Comparison of ENCODE assay signal across 18 mouse cellular contexts in genomic region chr5:29951381-29952350, GRCm38 (mm10).
DNase-seq lines count a peak whose midpoint lies in the region; ATAC-seq and TF ChIP-seq lines count a peak whose summit lies in the region.
"Had no signal": no experiment of that assay in that cellular context is flagged by ENCODE, and none has a peak within 500 bp of the region (broad histone marks: within the 10 kb centered on the region; RNA-seq: fewer than 3 reads in every experiment).

No protein-coding gene starts in this region.

- no peak for TF ChIP-seq CTCF in kidney, postnatal 0 days (IDR thresholded peaks at IDR 0.05; ENCODE audit: low read depth)
- TF ChIP-seq CTCF in MEL (IDR thresholded peaks at IDR 0.05 in 2 of 3, conservative IDR thresholded peaks at IDR 0.05 in 1 of 3; ENCODE audit: control insufficient read depth in 1 of 3, insufficient read depth in 1 of 3, low read depth in 2 of 3, low read length in 3 of 3, poor library complexity in 1 of 3, severe bottlenecking in 1 of 3): no peak

- 0 out of 2 replicates have a peak, but pooled peaks cover 3% of the 10 kb centered on the region for H3K4me1 ChIP-seq in kidney, postnatal 0 days (replicated peaks; ENCODE audit: insufficient read depth, low read length)
- H3K4me1 ChIP-seq in MEL (ENCODE audit: control insufficient read depth in 1 of 2, insufficient read depth in 2 of 2, low read length in 2 of 2): peaks cover 13 to 15% of the 10 kb centered on the region in 2 experiments
- no peaks in the 10 kb centered on the region for H3K4me1 ChIP-seq in embryonic facial prominence, embryonic 11.5 days (ENCODE audit: control insufficient read depth, insufficient read depth, low read length)
- H3K4me1 ChIP-seq: hindbrain, embryonic 15.5 days; midbrain, embryonic 12.5 days had no signal

- no peak for TF ChIP-seq POLR2A in MEL (IDR thresholded peaks at IDR 0.05; ENCODE audit: control insufficient read depth in 1 of 2, insufficient read depth in 1 of 2, low read depth in 1 of 2, low read length in 2 of 2, poor library complexity in 1 of 2)

- no peak overlapping the region for H3K4me3 ChIP-seq in kidney, postnatal 0 days (replicated peaks; ENCODE audit: low read depth, low read length)
- no peak overlapping the region for H3K4me3 ChIP-seq in MEL (ENCODE audit: control insufficient read depth in 1 of 2, insufficient read depth in 1 of 2, low read depth in 2 of 2, low read length in 2 of 2)
- no peak overlapping the region for H3K4me3 ChIP-seq in embryonic facial prominence, embryonic 11.5 days (ENCODE audit: low read depth, low read length)
- H3K4me3 ChIP-seq: embryonic facial prominence, embryonic 12.5 days; heart, embryonic 12.5 days; hindbrain, embryonic 15.5 days; midbrain, embryonic 12.5 days had no signal

- H3K9me3 ChIP-seq in kidney, postnatal 0 days (replicated peaks; ENCODE audit: low read length): no peaks in the 10 kb centered on the region
- no peaks in the 10 kb centered on the region for H3K9me3 ChIP-seq in MEL (replicated peaks; ENCODE audit: insufficient read depth, low read length)
- H3K9me3 ChIP-seq in embryonic facial prominence, embryonic 11.5 days (replicated peaks; ENCODE audit: control insufficient read depth, low read length): no peaks in the 10 kb centered on the region
- H3K9me3 ChIP-seq: embryonic facial prominence, embryonic 12.5 days; heart, embryonic 12.5 days; hindbrain, embryonic 15.5 days; midbrain, embryonic 12.5 days had no signal

- H3K9ac ChIP-seq in kidney, postnatal 0 days (ENCODE audit: low read depth, low read length): no peak overlapping the region
- no peak overlapping the region for H3K9ac ChIP-seq in MEL (ENCODE audit: control insufficient read depth, low read depth, low read length, poor library complexity, severe bottlenecking)
- H3K9ac ChIP-seq in embryonic facial prominence, embryonic 11.5 days (replicated peaks; ENCODE audit: low read length): no peak overlapping the region
- H3K9ac ChIP-seq: embryonic facial prominence, embryonic 12.5 days; heart, embryonic 12.5 days; hindbrain, embryonic 15.5 days; midbrain, embryonic 12.5 days had no signal

- H3K79me2 ChIP-seq in MEL (ENCODE audit: control insufficient read depth, insufficient read depth, low read length, poor library complexity): no peaks in the 10 kb centered on the region

- ATAC-seq in kidney, postnatal 0 days (replicated peaks; ENCODE audit: low FRiP score, low read depth): no peak
- ATAC-seq in embryonic facial prominence, embryonic 11.5 days (replicated peaks; ENCODE audit: insufficient number of reproducible peaks, low FRiP score, low TSS enrichment, low read depth): no peak
- ATAC-seq: intestine, postnatal 0 days had no signal

- H3K27me3 ChIP-seq in kidney, postnatal 0 days (ENCODE audit: insufficient read depth, low read length): no peaks in the 10 kb centered on the region
- peaks cover 0 to 1% of the 10 kb centered on the region in 2 experiments; a peak in 2 of 4 replicates for H3K27me3 ChIP-seq in MEL (ENCODE audit: control insufficient read depth in 1 of 2, insufficient read depth in 2 of 2, low read length in 2 of 2)
- no peaks in the 10 kb centered on the region for H3K27me3 ChIP-seq in embryonic facial prominence, embryonic 11.5 days (ENCODE audit: control insufficient read depth, insufficient read depth, low read length)
- H3K27me3 ChIP-seq: embryonic facial prominence, embryonic 12.5 days; hindbrain, embryonic 15.5 days; midbrain, embryonic 12.5 days had no signal

- no peak for TF ChIP-seq RAD21 in MEL (IDR thresholded peaks at IDR 0.05; ENCODE audit: low read depth, low read length)

- peak; percentile 80 to 82 for TF ChIP-seq EP300 in MEL (IDR thresholded peaks at IDR 0.05; ENCODE audit: low read depth in 1 of 2, low read length in 2 of 2)

- H3K36me3 ChIP-seq in kidney, postnatal 0 days (ENCODE audit: insufficient read depth, low read length): no peaks in the 10 kb centered on the region
- peaks cover 0 to 25% of the 10 kb centered on the region in 2 experiments; a peak in 2 of 4 replicates for H3K36me3 ChIP-seq in MEL (ENCODE audit: control insufficient read depth in 1 of 2, insufficient read depth in 2 of 2, low read length in 2 of 2)
- H3K36me3 ChIP-seq in embryonic facial prominence, embryonic 11.5 days (replicated peaks; ENCODE audit: control insufficient read depth, insufficient read depth, low read depth, low read length): no peaks in the 10 kb centered on the region
- H3K36me3 ChIP-seq: embryonic facial prominence, embryonic 12.5 days; heart, embryonic 12.5 days; hindbrain, embryonic 15.5 days; midbrain, embryonic 12.5 days had no signal

- H3K4me2 ChIP-seq in kidney, postnatal 0 days (ENCODE audit: low read length): no peak overlapping the region
- no peak overlapping the region for H3K4me2 ChIP-seq in embryonic facial prominence, embryonic 11.5 days (ENCODE audit: low read depth, low read length)
- H3K4me2 ChIP-seq: embryonic facial prominence, embryonic 12.5 days; heart, embryonic 12.5 days; hindbrain, embryonic 15.5 days; midbrain, embryonic 12.5 days had no signal

- H3K27ac ChIP-seq in kidney, postnatal 0 days: no peak overlapping the region
- H3K27ac ChIP-seq in MEL (ENCODE audit: control insufficient read depth, low read depth, low read length): no peak overlapping the region
- no peak overlapping the region for H3K27ac ChIP-seq in embryonic facial prominence, embryonic 11.5 days (replicated peaks; ENCODE audit: low read depth, low read length)
- H3K27ac ChIP-seq: embryonic facial prominence, embryonic 12.5 days; hindbrain, embryonic 15.5 days; midbrain, embryonic 12.5 days had no signal

- DNase-seq in kidney, postnatal 0 days (ENCODE audit: low spot score): peak; percentile 23
- DNase-seq in kidney, adult 11 months: no peak
- DNase-seq in MEL (ENCODE audit: low read depth, low spot score): peak; percentile 60
- DNase-seq in embryonic facial prominence, embryonic 11.5 days (ENCODE audit: low spot score): peak; percentile 52
- DNase-seq in retina, postnatal 1 day: peak; percentile 62
- DNase-seq in left cerebral cortex, adult 18-20 months (ENCODE audit: low spot score in 2 of 2): no peak
- no peak for DNase-seq in neural tube, embryonic 10.5 days (ENCODE audit: extremely low spot score, low spot score)
- no peak for DNase-seq in heart, adult 11 months
- DNase-seq: B cell, adult 2 months; cerebellum, postnatal 10 days; heart, postnatal 36 days; kidney, postnatal 14 days; lung, postnatal 4 days had no signal

- 72% methylated on average over 7 of the region's 7 CpGs for WGBS in kidney, postnatal 0 days
- WGBS in embryonic facial prominence, embryonic 11.5 days: 65% methylated on average over 7 of the region's 7 CpGs

TF ChIP-seq in MEL, 35 proteins besides CTCF, POLR2A, EP300 and RAD21:
- TF ChIP-seq USF2 (IDR thresholded peaks at IDR 0.05; ENCODE audit: borderline replicate concordance in 1 of 2, insufficient read depth in 1 of 2, low read depth in 1 of 2, low read length in 2 of 2): no peak
- TF ChIP-seq MAFK (IDR thresholded peaks at IDR 0.05; ENCODE audit: borderline replicate concordance, low read depth, low read length): peak; percentile 21; the same call in 1 of the 2 replicates
- TF ChIP-seq ETS1 (IDR thresholded peaks at IDR 0.05; ENCODE audit: low read depth, low read length): peak; percentile 60; the same call in 1 of the 2 replicates
- peak; percentile 81 for TF ChIP-seq GATA1 (IDR thresholded peaks at IDR 0.05; ENCODE audit: low read depth, low read length)
- 0 out of 2 replicates have a peak, but pooled peaks have one; percentile 15 for TF ChIP-seq HCFC1 (IDR thresholded peaks at IDR 0.05; ENCODE audit: low read depth, low read length)
- TF ChIP-seq ZNF384 (IDR thresholded peaks at IDR 0.05; ENCODE audit: low read depth, low read length): peak; percentile 93
- peak; percentile 88 for TF ChIP-seq RCOR1 (IDR thresholded peaks at IDR 0.05; ENCODE audit: low read depth, low read length)
- no peak for TF ChIP-seq JUND (IDR thresholded peaks at IDR 0.05; ENCODE audit: low read depth, low read length)
- TF ChIP-seq SIN3A (IDR thresholded peaks at IDR 0.05; ENCODE audit: low read length): peak; percentile 45; the same call in 1 of the 2 replicates
- TF ChIP-seq ZKSCAN1 (IDR thresholded peaks at IDR 0.05; ENCODE audit: low read depth, low read length): peak; percentile 11; the same call in 1 of the 2 replicates
- no peak; the same call in 1 of the 2 replicates for TF ChIP-seq MXI1 (IDR thresholded peaks at IDR 0.05; ENCODE audit: low read depth, low read length)
- peak; percentile 71 for TF ChIP-seq TCF12 (IDR thresholded peaks at IDR 0.05; ENCODE audit: low read depth, low read length)

Comparison
In these comparisons a context has a peak if more than half of its experiments do, and no peak if none do; other contexts are left out.
1. DNase-seq: peak in kidney, postnatal 0 days (single experiment), MEL (single experiment), embryonic facial prominence, embryonic 11.5 days (single experiment) and retina, postnatal 1 day (single experiment); none in kidney, adult 11 months (single experiment), left cerebral cortex, adult 18-20 months (0 of 2), neural tube, embryonic 10.5 days (single experiment) and heart, adult 11 months (single experiment).